Mouse (Mus musculus): Measurements from ENCODE around the gene Gm21319. TPM values are rescaled to one million over a fixed set of nuclear protein-coding genes. Genes with fewer than 3 reads are reported as not detected.

Gene Gm21319
- not detected for polyA plus RNA-seq (2017; shearing (Covaris generic))

GRCm38 (mm10) chr12:87775655-87776054 is at the start of gene Gm21319:
TSS of gene Gm21319 (minus strand) at chr12:87775755.

DNA sequence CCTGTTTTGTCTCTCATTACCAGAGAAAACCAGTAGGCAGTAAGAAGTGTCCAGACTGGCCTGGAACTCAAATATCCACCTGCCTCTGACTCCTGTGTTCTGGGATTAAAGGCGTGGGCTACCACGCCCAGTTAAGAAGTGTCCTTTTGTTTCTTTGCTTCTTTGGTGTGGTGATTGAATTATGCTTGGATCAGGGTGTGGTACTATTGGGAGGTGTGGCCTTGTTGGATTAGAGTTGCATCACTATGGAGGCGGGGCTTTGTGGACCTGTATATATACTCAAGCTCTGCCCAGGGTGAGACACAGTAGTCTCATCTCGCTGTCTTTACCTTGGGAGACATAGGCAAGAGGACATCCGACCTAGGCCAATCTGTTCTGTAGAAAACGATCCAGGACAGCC is 40.7 kb upstream of the Gm21319 start, which contains the start of gene BB287469:
Gene BB287469, plus strand, starts transcription at position 301 of the 400 bp plus-strand sequence.

GRCm38 (mm10) chr12:87795212-87795611 is 19.7 kb upstream of the Gm21319 start, which contains the start of gene Gm21936:
TSS of gene Gm21936 (plus strand) at chr12:87795512.

Other genes with a start within 250 kb of the Gm21319 start
- gene Oog1, start 173.1 kb downstream of the Gm21319 start, polyA plus RNA-seq (2017; shearing (Covaris generic)) = not detected
- gene Gm4027, start 156.9 kb downstream of the Gm21319 start, polyA plus RNA-seq (2017; shearing (Covaris generic)) = not detected
- gene Gm16381, start 131.1 kb downstream of the Gm21319 start, polyA plus RNA-seq (2017; shearing (Covaris generic)) = not detected
- gene Gm21936, start 19.8 kb upstream of the Gm21319 start, polyA plus RNA-seq (2017; shearing (Covaris generic)) = not detected
- gene BB287469, start 40.8 kb upstream of the Gm21319 start, polyA plus RNA-seq (2017; shearing (Covaris generic)) = not detected
- gene Gm2001, start 66.6 kb upstream of the Gm21319 start, polyA plus RNA-seq (2017; shearing (Covaris generic)) = not detected
- gene Gm2016, start 98.3 kb upstream of the Gm21319 start, polyA plus RNA-seq (2017; shearing (Covaris generic)) = not detected
- gene Gm2022, start 119.6 kb upstream of the Gm21319 start, polyA plus RNA-seq (2017; shearing (Covaris generic)) = not detected
- not detected for gene Gm2035, start 144.1 kb upstream of the Gm21319 start, polyA plus RNA-seq (2017; shearing (Covaris generic))
- gene Gm2042, start 178.3 kb upstream of the Gm21319 start, polyA plus RNA-seq (2017; shearing (Covaris generic)) = not detected
- not detected for gene Gm2075, start 236.1 kb upstream of the Gm21319 start, polyA plus RNA-seq (2017; shearing (Covaris generic))
- not detected for gene Gm6803, start 243.0 kb upstream of the Gm21319 start, polyA plus RNA-seq (2017; shearing (Covaris generic))